Mouse (Mus musculus): ENCODE data around the gene Nos2.

DNA sequence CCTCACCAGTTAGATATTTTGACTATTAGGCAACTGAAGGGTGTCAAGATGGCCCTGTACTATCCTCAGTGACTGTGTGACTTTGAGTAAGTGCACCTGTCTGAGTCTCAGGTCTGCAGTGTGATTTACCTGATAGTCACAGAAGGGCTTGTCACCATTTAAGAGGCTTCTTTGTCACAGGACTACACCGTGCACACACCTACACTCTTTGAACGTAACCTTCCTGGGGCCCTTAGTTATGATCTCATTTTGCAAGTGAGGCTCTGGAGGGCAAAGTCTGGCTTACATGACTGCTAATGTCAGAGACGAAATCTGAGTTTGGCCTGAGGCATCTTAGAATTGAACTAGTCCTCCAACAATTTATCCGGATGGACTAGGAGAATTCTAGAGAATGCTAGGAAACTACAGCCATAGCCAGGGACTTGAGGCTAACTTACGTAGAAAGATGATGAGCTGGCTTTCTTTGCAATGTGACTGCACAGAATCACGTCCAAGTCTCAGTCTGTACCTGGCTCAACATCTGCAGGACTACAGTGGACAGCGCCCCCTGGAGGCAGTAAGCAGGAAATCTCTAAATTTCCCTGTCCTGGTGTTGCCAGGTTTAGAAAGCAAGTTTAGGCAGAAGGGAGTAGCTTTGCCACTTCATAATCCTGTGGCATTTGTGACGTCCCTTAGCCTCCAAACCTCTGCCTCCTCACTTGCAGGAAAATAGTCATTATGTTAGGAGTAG lies 2.3 kb downstream of the Nos2 start:
- TF ChIP-seq GATA1 (IDR thresholded peaks at IDR 0.05; ENCODE audit: borderline replicate concordance, low read length) (no peak), FLI1 (IDR thresholded peaks at IDR 0.05; ENCODE audit: low read length) (no peak)
